28 mouse cellular contexts compared by ENCODE assay signal in the genomic region with DNA sequence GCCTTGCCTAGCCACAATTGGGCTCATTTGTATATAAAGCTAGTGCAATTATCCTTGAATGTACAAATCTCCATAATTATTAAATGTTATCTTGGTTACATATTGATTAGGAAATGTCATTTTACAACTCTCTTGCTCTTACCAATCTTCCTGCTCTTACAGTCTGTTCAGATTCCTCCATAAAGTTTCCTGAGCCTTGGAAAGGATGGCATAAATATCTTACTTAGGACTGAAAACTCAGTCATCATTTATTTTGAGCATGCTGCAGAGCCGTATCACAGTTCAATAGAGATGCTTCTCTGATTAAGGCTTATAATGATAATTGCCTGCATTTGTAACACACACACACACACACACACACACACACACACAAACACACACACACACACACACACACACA.
"Had no signal": no experiment of that assay in that cellular context is flagged by ENCODE, and none has a peak within 500 bp of the region (broad histone marks: within the 10 kb centered on the region; RNA-seq: fewer than 3 reads in every experiment).

No protein-coding gene starts in this region.

- ATAC-seq: forebrain, embryonic 13.5 days; forebrain, embryonic 14.5 days; forebrain, embryonic 15.5 days; forebrain, embryonic 16.5 days; forebrain, postnatal 0 days had no signal

- H3K27ac ChIP-seq: embryonic facial prominence, embryonic 10.5 days; embryonic facial prominence, embryonic 12.5 days; embryonic facial prominence, embryonic 13.5 days; embryonic facial prominence, embryonic 15.5 days; forebrain, embryonic 10.5 days; forebrain, embryonic 12.5 days; forebrain, embryonic 13.5 days; forebrain, embryonic 15.5 days; gastrocnemius, adult 2 months; heart, adult 2 months had no signal

- H3K4me2 ChIP-seq: embryonic facial prominence, embryonic 12.5 days; embryonic facial prominence, embryonic 13.5 days; embryonic facial prominence, embryonic 15.5 days; forebrain, embryonic 12.5 days; forebrain, embryonic 13.5 days; forebrain, embryonic 15.5 days had no signal

- H3K9me3 ChIP-seq: embryonic facial prominence, embryonic 10.5 days; embryonic facial prominence, embryonic 12.5 days; embryonic facial prominence, embryonic 13.5 days; embryonic facial prominence, embryonic 15.5 days; forebrain, embryonic 10.5 days; forebrain, embryonic 12.5 days; forebrain, embryonic 13.5 days; forebrain, embryonic 15.5 days had no signal

- H3K9ac ChIP-seq: embryonic facial prominence, embryonic 12.5 days; embryonic facial prominence, embryonic 13.5 days; embryonic facial prominence, embryonic 15.5 days; forebrain, embryonic 12.5 days; forebrain, embryonic 13.5 days; forebrain, embryonic 15.5 days; forebrain, postnatal 0 days had no signal

- H3K27me3 ChIP-seq: embryonic facial prominence, embryonic 12.5 days; embryonic facial prominence, embryonic 13.5 days; embryonic facial prominence, embryonic 15.5 days; forebrain, embryonic 12.5 days; forebrain, embryonic 13.5 days; forebrain, embryonic 15.5 days had no signal

- H3K4me1 ChIP-seq: embryonic facial prominence, embryonic 10.5 days; embryonic facial prominence, embryonic 12.5 days; embryonic facial prominence, embryonic 13.5 days; embryonic facial prominence, embryonic 15.5 days; forebrain, embryonic 10.5 days; forebrain, embryonic 12.5 days; forebrain, embryonic 13.5 days; forebrain, embryonic 15.5 days had no signal

- H3K4me3 ChIP-seq: embryonic facial prominence, embryonic 10.5 days; embryonic facial prominence, embryonic 12.5 days; embryonic facial prominence, embryonic 13.5 days; embryonic facial prominence, embryonic 15.5 days; erythroblast, embryonic 14.5 days; forebrain, embryonic 10.5 days; forebrain, embryonic 12.5 days; forebrain, embryonic 13.5 days; forebrain, embryonic 15.5 days; gastrocnemius, adult 2 months; heart, adult 2 months had no signal

- DNase-seq: cerebellum, adult 8-10 months; cerebellum, adult 9-10 months; cerebellum, adult 9-11 months; cerebellum, postnatal 10 days; cerebellum, postnatal 14 days; cerebellum, postnatal 25 days; cerebellum, postnatal 36 days; embryo, embryonic 11 days; forebrain, postnatal 0 days; gastrocnemius, adult 2 months; gastrocnemius, postnatal 10 days; gastrocnemius, postnatal 14 days; gastrocnemius, postnatal 25 days; gastrocnemius, postnatal 36 days; heart, adult 11 months; heart, adult 18-20 months; heart, adult 2 months had no signal

- H3K36me3 ChIP-seq: embryonic facial prominence, embryonic 10.5 days; embryonic facial prominence, embryonic 12.5 days; embryonic facial prominence, embryonic 13.5 days; embryonic facial prominence, embryonic 15.5 days; forebrain, embryonic 10.5 days; forebrain, embryonic 12.5 days; forebrain, embryonic 15.5 days had no signal
